Mouse (Mus musculus) MEL-GATA-1-ER (cell line): ENCODE measurements around the gene Zic4.

Source experiments
- DNase-seq: peaks from one replicate; pipeline ENCODE4 v3.0.0-alpha.2; 2012; ENCODE audit warnings: low read depth; ENCODE audit errors: extremely low read depth

The Zic4 gene

DNA sequence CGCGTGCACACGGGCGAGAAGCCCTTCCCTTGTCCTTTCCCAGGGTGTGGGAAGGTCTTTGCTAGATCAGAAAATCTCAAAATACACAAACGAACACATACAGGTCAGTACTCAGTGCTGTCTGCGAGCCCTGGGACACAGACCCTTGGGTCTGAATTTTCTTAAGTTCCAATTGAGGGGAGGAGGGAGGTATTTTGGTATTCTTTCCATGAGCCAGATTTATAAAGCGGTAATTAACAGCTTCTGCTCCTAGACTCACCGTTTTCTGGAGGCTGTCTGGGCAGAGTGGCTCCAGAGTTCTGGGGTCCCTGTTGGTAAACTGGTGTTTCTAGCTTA, 17.1 kb downstream of the Zic4 start:
- DNase-seq = no peak

DNA sequence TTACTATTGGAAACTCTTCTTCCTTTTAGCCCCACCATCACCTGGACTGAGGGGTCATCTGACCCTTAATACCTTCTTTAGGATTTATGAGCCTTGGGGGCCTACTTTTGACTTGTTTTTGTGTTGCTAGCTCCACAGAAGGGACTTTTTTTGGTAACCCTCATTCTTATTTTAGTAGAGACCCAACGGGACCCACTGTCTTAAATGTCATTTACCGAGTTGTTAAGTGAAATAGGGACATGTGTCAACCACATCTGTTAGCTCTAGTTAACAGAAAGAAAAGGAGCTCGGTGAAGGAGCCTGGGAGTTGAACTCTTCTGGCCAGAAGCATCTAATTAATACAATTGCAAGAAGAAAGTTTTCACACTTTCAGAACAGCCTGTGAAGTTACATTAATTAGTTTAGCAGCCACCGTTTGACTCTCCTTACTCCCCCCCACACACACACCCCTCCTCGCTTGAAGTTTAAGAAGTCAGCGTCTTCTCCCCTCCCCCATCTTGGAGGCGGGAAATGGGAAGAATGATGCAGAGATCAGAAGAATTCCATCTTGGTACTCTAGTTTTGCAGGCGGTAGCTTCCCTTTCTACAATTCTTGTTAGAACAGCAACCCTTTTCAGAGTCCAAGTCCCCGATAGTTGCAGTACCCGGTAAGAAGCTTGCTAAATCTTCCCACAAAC, 17.7 kb downstream of the Zic4 start:
- no peak for DNase-seq

DNA sequence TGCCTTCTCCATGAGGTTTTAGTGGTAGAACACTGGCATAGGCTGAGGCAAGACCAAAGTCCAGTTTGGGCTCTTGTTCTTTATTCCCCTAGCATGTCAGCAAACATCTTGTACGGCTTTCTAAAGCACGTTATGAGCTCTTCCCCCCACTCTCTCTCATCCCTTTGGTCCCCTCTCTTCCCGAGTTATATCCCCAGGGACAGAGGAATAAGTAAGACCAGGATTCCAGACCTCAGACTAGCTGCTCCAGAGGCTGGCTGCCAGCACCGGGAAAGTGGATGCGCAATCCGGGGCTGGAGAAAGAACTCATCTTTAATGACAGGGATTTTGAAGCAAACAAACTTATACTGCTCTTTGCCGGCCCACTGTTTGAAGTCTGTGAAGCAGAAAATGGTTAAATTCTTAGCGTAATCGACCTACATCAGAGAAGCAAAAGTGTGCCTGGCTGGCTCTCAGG, 18.3 kb downstream of the Zic4 start:
- no peak for DNase-seq

DNA sequence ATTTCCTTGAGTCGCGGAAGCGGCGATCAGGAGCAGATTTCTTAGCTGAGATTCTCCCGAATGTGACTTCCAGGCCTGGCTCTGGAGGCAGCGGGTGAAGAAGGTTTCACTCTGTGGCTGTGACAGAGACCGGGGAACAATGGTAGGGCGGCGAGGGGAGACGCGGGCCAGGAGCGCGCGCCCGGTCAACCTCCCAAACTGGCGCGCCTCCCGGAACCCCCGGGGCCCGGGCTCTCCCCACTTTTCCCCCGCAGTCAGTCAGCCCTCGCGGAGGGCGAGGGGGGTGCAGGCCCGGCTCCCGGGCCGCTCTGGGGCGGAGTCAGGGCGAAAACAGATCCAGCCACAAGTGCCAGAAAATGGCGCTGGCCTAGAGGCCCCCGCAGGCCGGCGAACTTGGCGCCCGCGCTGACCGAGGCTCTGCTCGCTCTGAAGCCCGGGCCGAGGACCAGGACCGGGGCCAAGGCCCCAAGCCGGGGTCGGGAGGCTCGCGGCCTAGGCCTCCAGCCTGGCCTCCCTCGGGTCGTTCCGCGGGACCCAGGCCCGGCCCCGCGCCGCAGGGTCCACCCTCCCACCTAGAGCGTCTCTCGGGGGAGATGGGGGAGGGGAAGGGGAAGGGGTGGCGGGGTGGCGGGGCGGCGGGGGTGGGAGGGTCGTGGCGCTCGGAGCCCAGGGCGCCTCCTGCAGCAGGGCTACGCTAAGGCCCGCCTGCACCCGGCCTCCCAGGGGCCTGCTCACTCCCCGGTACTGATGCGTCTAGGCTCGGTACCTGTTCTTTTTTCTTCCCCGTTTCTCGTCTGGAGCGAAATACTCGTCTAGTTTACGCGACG, 19.3 kb downstream of the Zic4 start:
- no peak for DNase-seq

DNA sequence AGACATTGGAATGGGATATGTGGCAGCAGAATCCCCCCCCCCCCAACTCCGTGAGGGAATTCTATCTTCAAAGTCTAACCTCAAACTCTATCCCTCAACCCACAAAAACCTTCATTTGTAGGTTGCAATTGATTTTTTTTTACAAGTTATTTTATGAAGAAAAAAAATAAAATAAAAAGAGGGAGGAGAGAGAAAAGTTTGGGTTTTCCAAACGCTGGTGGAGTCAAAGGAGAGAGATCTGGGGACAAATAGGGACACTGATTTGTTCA, 19.8 kb downstream of the Zic4 start:
- DNase-seq = no peak

DNA sequence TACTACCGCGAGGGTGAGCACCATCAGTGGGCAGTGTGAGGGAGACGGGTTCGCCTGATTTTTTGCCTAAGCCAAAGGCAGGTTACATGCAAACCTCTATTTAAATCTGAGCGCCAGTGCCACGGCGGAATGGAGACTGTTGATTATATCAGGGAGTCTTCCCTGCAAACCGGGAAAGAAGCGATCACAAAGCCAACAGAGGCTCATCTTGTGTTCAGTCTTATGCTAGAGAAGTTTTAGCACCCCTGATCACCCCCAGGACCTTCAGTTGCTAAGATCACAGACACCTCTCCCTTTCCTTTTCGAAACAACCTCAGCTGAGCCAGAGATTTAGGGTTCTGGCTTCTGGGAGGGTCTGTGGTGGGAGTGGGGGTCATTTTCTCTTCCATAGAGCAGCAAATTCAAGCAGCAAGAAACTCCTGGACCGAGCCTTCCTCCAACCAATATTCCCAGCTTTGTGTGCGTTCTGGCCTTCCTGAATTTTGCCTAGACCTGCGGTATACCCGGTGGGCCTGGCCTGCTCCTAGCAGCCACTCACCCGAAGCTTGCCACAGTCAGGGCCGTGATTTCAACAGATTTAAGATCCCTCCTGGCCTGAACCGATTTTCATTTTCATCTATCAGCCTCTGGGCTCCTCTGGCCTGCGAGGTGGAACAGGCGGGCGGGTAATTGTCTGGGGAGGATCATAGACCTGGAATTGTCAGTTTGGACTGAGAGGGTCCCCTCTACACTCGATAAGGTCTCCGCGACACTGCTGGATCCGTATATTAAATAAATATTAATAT, 20.4 kb downstream of the Zic4 start:
- no peak for DNase-seq

DNA sequence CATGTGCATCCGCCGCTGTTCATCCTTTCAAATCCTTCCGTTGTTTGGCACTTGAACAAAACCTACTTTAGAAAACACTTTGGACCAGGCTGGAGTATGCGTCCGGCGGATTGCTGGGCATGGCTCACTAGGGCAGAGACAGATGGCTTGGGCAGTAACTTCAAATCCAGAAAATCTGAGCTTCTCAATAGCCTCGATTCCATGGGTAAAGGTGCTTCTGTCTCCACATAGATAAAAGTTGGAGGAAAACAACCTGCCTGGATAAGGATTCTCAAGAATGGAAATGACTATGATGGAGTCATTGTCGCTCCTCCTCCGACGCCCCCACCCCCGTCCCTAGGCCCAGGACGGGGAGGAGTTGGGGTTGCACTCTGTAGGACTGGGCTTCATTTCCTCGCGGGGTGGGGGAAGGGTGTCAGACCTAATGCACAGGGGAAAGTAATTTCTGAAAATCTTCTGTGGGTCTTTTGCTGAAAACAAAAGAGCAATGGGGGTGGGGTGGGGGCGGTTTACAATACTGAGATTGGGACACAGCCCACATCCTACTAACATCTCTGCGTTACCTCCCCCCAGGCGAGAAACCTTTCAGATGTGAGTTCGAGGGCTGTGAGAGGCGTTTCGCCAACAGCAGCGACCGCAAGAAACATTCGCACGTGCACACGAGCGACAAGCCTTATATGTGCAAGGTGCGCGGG, 21.4 kb downstream of the Zic4 start:
- no peak for DNase-seq

DNA sequence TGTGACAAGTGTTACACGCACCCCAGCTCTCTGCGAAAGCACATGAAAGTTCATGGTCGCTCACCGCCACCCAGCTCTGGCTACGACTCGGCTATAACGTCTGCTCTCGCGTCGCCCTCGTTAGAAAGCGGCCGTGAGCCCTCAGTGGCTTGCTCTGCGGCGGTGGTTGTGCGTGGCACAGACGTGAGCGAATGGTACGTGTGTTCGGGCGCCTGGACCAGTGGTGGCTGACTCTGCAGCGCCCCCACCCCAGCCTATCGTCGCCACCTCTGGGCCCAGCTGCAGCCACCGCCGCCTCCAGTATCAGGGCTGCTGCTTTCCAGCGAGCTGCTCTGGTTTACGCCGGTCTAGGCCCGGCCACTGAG, 21.9 kb downstream of the Zic4 start:
- no peak for DNase-seq

DNA sequence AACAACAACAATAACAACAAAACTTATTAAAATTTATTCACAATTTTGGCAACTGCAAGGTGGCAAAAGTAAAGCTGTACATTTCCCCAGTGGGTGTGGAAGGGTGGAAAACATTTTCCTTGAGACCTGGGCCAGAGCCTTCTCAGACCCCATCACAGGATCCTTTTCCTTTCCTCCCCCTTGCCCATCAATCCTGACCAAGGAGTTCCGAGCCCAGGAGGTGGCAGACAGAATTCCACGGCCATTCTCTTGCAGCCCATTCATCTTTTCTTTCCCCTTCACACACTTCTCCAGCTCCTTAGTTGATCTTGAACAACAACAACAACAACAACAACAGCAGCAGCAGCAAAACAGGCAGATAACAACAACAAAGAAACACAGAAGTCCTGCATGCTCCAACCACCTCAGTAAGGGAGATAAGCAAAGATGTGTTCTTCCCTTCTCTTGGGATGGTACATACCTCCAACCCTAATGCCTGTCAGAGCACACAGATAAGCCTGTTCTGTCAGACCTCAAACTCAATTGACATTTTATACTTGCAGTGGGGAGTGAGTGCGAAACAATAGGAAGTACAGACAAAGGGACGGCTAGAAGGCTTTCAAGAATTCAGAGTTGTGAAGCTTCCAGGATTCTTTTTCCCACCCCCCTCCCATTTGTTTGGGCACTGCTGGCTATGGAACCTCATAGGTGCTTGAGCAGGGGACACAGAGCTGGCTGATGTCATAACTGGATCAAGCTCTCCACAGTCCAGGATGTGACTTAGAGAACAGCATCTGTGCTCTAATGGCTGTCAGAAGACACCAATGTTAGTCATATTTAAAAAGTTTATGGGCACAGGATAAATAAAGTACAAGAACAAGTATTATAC, 22.7 kb downstream of the Zic4 start:
- DNase-seq = no peak

DNA sequence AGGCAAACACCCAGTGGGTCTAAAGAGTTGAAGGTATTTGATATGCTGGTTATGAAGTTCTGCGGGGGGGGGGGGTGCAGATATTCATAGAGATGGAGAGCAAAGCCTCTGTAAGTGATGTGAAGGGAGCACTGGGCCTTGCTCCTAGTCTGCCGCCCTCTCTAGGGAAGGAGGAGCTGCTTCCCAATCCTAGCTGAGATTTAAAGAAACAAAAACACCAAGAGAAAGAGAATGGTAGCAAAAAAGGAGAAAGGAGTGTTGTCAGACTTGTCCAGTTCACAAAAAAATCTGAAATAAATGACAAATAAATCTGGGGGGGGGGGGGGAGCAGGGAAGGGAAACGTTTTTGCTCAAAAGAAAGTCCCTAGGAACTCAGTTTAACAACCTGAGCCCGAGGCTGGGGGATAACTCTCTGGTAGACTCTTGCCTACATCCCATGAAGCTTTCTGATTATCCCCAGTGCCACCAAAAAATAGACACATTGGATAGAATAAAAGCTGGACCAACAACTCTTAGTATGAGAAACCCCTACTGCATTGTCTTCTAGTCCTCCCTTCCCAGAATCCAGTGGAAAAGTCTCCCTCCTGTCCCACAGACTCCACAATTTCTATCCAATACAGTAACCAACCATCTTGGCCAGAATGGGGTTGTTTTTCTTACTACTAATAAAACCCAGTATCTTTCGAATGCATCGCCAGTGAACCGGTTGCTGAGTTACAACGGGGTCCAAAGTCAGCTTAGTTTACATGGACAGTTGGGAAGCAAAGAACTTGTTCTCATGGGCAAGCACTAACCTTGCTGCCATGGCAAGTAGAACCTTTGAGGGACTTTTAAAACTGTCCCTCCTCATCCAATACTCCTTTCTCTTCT, 23.6 kb downstream of the Zic4 start:
- no peak for DNase-seq

DNA sequence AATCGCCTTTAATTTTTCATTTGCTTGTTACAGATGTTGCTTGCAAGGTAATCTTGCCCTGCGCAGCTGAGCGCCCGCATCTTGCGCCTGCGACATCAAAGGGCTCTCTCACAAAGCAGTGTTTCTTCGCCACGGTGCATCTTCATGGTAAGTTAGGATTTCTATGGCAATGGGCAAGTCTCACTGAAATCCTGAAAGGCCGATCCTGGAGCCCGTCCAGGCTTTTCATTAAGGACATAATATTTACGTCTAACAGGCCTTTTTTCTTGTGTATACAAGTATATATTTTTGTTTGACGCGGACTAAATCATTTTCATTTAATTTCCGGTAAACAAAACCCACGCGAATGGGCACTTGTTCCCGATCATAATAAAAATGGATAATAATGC, 24.3 kb downstream of the Zic4 start:
- DNase-seq = no peak

DNA sequence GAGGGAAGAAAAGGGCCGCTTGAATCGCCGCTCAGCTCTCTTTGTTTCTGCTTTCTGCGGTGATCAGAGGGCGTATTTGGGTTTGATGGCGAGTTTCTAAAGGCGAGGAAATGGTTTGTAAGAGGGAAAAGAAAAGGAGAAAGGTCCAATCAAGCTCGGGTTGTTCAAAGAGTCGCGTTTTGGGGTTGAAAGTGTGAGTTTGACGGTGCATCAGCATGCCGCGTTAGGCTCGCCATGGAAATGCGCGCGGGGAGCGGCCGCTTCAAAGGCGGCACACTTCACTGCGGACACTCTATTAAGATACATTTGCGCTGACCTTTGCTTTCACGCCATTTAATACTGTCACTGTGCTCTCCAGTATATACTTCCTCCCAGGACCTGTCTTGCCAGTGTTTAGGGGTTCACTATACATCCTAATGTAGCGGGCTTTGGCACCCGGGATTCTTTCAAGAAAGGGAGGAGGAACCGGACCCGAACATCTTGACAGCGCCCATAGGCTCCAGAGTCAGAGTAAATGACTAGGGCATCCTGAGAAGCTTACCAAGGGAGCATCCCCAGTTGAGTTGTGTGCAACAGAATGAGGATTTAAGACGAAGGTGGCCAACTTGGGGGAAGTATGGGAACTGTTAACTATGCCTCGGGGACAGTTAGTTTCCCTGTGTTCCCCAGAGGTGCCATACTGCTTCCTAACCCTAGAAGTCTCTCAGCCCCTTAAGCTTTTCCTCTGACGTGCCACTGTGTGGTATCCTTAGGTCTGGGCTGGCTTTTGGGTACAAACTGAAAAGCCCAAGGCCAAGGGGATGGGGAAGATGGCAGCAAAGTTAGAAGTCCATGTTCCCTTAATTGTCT, 24.9 kb downstream of the Zic4 start:
- DNase-seq = no peak

DNA sequence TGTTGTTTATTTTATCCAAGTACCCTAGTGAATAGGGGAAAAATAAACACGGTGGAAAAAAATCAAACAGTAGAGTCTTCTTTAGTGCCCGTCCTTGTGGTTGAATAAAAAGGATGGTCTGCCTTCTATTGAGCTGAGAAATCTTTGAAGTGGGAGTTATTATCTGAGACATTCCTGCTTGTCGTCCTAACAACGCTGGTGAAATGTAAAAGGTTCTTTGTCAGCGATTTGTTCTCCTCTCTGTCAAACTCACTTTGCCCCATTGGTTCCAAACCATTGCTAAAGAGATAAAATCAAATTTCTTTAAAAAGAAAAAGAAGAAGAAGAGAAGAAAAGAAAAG, 25.5 kb downstream of the Zic4 start:
- DNase-seq = no peak

DNA sequence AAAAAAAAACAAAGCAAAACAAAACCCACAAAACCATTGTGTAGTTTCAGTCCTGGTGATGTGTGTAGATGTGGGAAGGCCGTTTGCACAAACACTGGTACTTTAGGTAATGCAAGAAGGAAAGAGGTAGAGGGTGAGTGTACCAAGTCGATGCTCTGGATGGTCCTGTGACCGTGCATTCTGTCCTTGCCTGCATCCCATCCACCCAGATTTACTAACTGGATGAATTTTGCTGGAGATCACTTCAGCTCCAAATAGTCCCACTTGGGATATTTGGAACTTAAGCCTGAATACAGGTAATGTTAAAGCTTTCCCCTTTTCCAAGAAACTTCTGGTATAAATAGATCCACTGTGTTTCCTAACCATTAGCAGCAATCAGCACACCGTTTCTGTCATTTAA, 26.0 kb downstream of the Zic4 start:
- DNase-seq = no peak

DNA sequence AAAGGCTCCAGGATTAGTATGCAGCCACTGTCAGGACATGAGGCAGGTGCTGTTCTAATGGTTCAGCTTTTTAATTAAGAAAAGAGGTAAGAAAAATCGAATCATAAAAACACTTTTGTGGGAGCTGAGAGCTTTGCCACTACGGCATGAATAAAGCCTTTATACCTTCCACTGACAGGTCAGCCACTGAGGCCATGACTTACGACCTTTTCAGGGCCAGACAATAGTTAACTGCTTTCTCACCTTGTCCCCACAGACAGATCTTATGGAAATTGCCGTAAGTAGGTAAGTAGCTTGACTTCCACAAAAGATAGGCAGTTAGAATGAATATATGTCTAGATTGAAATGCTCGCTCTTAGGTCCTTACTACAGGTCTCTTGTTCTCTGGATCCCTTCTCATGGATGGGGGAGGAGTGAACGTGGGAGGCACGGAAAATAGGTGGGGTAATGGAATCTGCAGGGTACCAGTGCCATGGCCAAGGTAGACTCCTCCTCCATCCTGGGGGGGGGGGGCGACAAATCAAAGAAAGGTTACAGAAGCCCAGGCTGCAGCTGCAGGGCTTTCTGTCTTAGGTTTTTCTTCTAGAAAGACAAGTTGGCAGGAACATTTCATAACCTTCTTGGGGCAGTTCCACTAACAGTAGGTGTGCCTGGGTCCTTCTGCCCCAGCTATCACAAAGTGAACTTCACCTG, 31.3 kb downstream of the Zic4 start:
- DNase-seq = no peak

DNA sequence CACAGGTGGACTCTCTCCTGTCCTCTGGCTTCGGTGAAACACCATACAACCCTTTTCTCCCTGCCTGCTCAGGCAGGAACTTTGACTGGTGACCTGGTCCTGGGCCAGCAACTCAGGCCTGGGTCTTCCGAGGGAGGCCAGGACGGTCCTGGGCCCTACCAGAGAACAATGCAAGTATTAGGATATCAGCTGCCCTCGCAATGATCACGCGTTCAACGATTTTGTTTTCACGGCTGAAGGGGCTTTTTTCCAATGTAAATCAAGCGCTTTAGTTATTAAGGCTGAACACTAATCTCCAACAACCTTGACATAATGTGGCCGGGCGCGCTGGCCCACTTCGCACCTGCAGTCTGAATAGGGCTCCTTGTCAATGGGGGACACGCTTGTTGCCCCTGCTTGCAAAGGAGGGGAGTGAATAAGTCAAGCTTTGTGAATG, 32.0 kb downstream of the Zic4 start:
- DNase-seq = no peak

DNA sequence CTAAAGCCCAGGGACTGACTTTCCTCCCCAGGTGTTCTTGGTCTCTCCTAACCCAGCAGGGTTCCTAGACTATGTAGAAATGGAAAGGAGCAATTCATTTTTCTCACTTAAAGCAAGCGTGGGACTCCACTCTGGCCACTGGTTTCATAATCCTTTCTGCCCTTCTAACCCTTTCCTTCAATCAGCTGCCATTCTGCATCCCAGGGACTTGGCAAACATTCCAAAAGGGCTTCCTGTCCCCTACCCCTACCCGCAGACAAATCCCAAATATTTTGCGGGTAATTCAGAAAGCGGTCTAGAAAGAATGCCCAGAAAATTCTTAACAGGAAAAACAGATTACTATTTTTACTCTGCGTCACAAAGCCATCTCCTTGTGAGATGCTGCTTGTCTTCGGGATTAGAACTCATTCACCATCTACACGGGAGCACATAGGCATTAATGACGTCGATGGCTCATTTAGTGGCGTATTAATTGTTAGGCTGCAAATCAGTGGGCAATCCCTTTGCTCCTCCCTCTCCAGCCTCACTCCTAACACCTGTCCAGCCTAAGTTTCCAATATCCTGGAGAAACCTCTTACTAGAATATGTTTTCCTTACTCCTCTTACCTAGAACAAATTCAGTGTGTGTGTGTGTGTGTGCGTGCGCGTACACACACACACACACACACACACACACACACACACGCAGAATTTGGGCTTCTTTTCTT, 33.0 kb downstream of the Zic4 start:
- no peak for DNase-seq

DNA sequence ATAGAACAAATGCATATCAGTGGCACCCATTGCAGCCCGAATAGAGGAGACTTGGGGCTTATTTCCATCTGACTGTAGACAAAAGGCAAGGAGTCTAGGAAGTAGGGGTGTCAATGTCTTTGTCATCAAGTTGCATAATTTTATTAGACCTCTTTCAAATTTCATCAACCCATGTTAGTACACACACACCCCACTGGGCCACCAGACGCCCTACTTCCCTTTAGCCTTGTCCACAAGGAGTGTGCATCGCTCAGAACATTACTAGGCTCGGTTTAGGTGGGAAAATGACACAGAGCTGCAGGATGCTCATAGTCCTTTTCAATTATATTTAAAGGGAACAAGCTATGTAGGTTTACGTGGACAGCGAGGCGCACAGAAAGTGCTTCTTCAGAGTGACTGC, 37.8 kb downstream of the Zic4 start:
- no peak for DNase-seq
